Mouse (Mus musculus): ENCODE data around the gene Olfr1393.
"Not testable (repeated sequence)": the region's sequence is repeated elsewhere in the genome, so short reads cannot be mapped to it uniquely, and the experiment has no call there.

Olfr1393 gene

DNA sequence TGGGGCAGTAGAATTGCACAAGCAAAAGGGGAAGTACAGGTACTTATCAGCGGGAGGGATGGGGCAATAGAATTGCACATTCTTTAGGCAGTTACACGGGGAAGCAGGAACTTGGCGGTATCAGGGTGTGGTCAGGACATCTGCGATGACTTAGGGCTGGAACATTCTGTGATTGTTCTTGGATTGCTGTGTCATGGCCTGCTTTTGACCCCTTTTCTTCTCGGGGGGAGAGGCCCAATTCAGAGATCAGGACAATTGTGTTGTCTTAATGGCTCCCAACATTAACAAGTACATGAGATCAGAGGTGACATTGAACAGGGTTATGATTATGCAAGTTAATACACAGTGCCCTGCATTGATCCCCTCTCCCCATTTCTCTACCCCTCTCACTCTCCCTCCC is 30.4 kb downstream of the Olfr1393 start:
- not testable (repeated sequence) for DNase-seq (ENCODE audit: low spot score)

DNA sequence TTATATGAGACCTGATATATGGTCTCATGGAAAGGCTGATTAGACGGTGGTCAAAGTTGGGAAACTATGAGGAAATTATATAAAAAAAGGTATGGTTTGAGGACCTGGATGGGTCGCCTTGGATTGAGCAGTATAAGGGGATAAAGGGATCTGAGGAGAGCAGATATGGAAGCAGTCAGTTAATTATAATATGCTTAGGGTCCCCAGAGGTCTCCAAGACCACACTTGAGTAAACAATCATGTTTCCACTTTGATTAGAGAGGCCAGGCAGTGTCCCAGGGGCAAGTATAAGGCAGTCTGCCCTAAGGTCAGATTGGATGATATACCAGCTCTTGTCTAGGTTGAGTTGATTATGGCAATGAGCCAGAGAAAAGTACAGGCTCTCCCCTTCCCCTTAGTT is 44.3 kb downstream of the Olfr1393 start, which contains the start of gene Olfr1391:
Gene Olfr1391 (plus strand): TSS at position 301 of the 400 bp plus-strand sequence.
- no peak for DNase-seq (ENCODE audit: low spot score)

DNA sequence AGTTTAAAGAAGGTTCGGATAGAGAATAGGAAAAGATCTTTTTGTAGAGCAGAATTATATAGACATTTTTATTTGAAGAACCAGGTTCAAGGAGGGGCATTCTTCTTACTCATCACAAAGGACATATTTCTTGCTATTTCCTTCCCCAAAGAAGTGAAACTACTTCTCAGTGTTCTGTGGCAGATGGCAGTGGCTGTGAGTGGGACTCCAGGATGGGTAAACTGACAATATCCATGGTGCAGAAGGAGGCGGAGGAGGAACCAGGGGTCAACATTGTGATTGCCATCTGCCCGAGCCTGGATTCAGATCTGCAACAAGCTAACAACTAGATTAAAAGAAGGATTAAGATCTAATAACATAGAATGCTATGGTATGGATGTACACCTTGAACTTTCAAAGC is 48.6 kb downstream of the Olfr1393 start:
- no peak for DNase-seq (ENCODE audit: low spot score)

DNA sequence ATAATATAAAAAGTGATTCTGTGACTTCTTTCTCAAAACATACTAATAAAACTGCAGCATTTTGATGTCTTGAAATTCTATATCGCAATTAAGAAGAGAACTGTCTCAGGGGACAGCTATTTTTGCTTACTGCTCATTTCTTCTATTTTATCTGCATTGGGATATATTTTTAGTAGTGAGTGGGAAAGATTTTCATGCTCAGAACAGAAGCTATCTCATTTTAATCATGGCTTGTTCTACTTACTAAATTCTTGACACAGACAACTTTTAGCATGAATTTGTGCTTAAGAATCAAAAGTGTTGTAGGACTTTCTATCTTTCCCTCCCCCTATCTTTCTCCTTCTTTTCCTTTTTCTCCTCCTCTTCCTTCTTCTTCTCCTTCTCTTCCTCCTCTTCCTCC is 51.6 kb downstream of the Olfr1393 start:
- no peak for DNase-seq (ENCODE audit: low spot score)

Data from embryo, embryonic 10 days (tissue).